Mouse (Mus musculus) embryonic facial prominence, embryonic 14.5 days (tissue): ENCODE results near the gene Lmtk2. TPM values are rescaled to one million over a fixed set of nuclear protein-coding genes. Genes with fewer than 3 reads are reported as not detected.

Experiments
- ATAC-seq: fragments of 200-750 bp; cut with Nextera tagmentation; 2 replicates; pipeline ENCODE4 v1.8.0; 2017; ENCODE audit warnings: low read depth, moderate number of reproducible peaks, moderate TSS enrichment
- DNase-seq: peaks from one replicate; pipeline ENCODE4 v3.0.0-alpha.2; 2015; ENCODE audit warnings: low spot score
- H3K27ac ChIP-seq: fragments of 300-500 bp; sonication (generic); replicated peaks from 2 replicates; pipeline ENCODE4 v1.5.1; 2014; ENCODE audit warnings: low read depth, mild to moderate bottlenecking, low read length, moderate library complexity
- H3K27me3 ChIP-seq: fragments of 300-500 bp; sonication (generic); replicated peaks from 2 replicates; pipeline ENCODE4 v1.6.1; 2014; ENCODE audit warnings: low read length; ENCODE audit not compliant: control insufficient read depth, insufficient read depth
- H3K36me3 ChIP-seq: fragments of 300-500 bp; sonication (generic); 2 replicates; pipeline ENCODE4 v1.6.1; 2014; ENCODE audit warnings: low read length, mixed read lengths; ENCODE audit not compliant: control insufficient read depth, insufficient read depth
- H3K4me1 ChIP-seq: fragments of 300-500 bp; sonication (generic); 2 replicates; pipeline ENCODE4 v1.6.1; 2014; ENCODE audit warnings: antibody characterized with exemption, low read length; ENCODE audit not compliant: control insufficient read depth, insufficient read depth
- H3K4me2 ChIP-seq: fragments of 300-500 bp; sonication (generic); 2 replicates; pipeline ENCODE4 v1.6.1; 2014; ENCODE audit warnings: low read depth, mild to moderate bottlenecking, low read length, moderate library complexity, mixed read lengths
- H3K4me3 ChIP-seq: fragments of 300-500 bp; sonication (generic); 2 replicates; pipeline ENCODE4 v1.5.1; 2014; ENCODE audit warnings: low read depth, mild to moderate bottlenecking, low read length
- H3K9ac ChIP-seq: fragments of 300-500 bp; sonication (generic); 2 replicates; pipeline ENCODE4 v1.6.1; 2014; ENCODE audit warnings: low read depth, mild to moderate bottlenecking, low read length, moderate library complexity, mixed read lengths
- H3K9me3 ChIP-seq: fragments of 300-500 bp; sonication (generic); 2 replicates; pipeline ENCODE4 v1.6.1; 2016; ENCODE audit warnings: low read length; ENCODE audit not compliant: control insufficient read depth
- WGBS: fragments of 180-500 bp; shearing (Covaris S2); extraction: QIAGEN DNeasy Blood & Tissue Kit; methylation state at CpG from one replicate; pipeline ENCODE4 v1.1.7; 2014; 5-methylcytosine and 5-hydroxymethylcytosine counted together
- polyA plus RNA-seq: library from polyadenylated mRNA; unstranded; fragments of >200 nt; fragmentation: Nextera tagmentation; extraction: Ambion mirVana; gene quantifications from 2 replicates; pipeline ENCODE4 v1.2.1, GENCODE M21; 2014

Lmtk2 gene
- polyA plus RNA-seq, 1 experiment from 2014 or later: 4.2 TPM

GRCm38 (mm10) chr5:144151270-144151669 lies 51.0 kb downstream of the Lmtk2 start:
- Histone ChIP-seq H3K4me3 (no peak overlapping the region), H3K9ac (no peak overlapping the region), H3K36me3 (peaks cover 32% of the 10 kb centered on the region), H3K27ac (no peak overlapping the region), H3K9me3 (no peaks in the 10 kb centered on the region), H3K4me1 (no peaks in the 10 kb centered on the region), H3K4me2 (no peak overlapping the region), H3K27me3 (no peaks in the 10 kb centered on the region)
- DNase-seq: no peak
- ATAC-seq: no peak
- 82% methylated on average over 4 of the region's 4 CpGs for WGBS

GRCm38 (mm10) chr5:144154528-144154927 lies 54.3 kb downstream of the Lmtk2 start:
- H3K9ac ChIP-seq: no peak overlapping the region
- no peak overlapping the region for H3K27ac ChIP-seq
- no peaks in the 10 kb centered on the region for H3K9me3 ChIP-seq
- H3K4me2 ChIP-seq: no peak overlapping the region
- DNase-seq (peak; percentile 81), ATAC-seq (no peak)
- H3K36me3 ChIP-seq: peaks cover 25% of the 10 kb centered on the region
- no peaks in the 10 kb centered on the region for H3K27me3 ChIP-seq
- 35% methylated on average over 7 of the region's 7 CpGs for WGBS
- H3K4me3 ChIP-seq: no peak overlapping the region
- H3K4me1 ChIP-seq: no peaks in the 10 kb centered on the region; the same call in 1 of the 2 replicates

GRCm38 (mm10) chr5:144158604-144159003 lies 58.4 kb downstream of the Lmtk2 start:
- Histone ChIP-seq H3K9ac (peak overlapping the region; percentile 9; the same call in 1 of the 2 replicates), H3K4me3 (no peak overlapping the region), H3K27me3 (no peaks in the 10 kb centered on the region), H3K27ac (peak overlapping the region; percentile 45), H3K36me3 (peaks cover 16% of the 10 kb centered on the region), H3K9me3 (no peaks in the 10 kb centered on the region), H3K4me2 (no peak overlapping the region), H3K4me1 (no peaks in the 10 kb centered on the region; the same call in 1 of the 2 replicates)
- WGBS: 20% methylated on average over 4 of the region's 4 CpGs
- ATAC-seq (peak; percentile 84), DNase-seq (peak; percentile 91)

- H3K27me3 ChIP-seq: no peaks in the 10 kb centered on the region
Measured at GRCm38 (mm10) chr5:144159137-144159536, 58.9 kb downstream of the Lmtk2 start.

GRCm38 (mm10) chr5:144162080-144162812 lies 62.0 kb downstream of the Lmtk2 start:
- Histone ChIP-seq H3K36me3 (peaks cover 26% of the 10 kb centered on the region), H3K9ac (no peak overlapping the region), H3K4me1 (no peaks in the 10 kb centered on the region; the same call in none of the 2 replicates), H3K4me3 (no peak overlapping the region), H3K27ac (peak overlapping the region; percentile 52; the same call in 1 of the 2 replicates), H3K4me2 (no peak overlapping the region), H3K27me3 (no peaks in the 10 kb centered on the region), H3K9me3 (no peaks in the 10 kb centered on the region)
- ATAC-seq: no peak
- WGBS: 80% methylated on average over 5 of the region's 5 CpGs
- DNase-seq: no peak

More at GRCm38 (mm10) chr5:144159137-144159536, 58.9 kb downstream of the Lmtk2 start:
- Histone ChIP-seq H3K36me3 (peaks cover 16% of the 10 kb centered on the region), H3K4me3 (no peak overlapping the region), H3K4me2 (no peak overlapping the region), H3K4me1 (no peaks in the 10 kb centered on the region; the same call in none of the 2 replicates), H3K9ac (peak overlapping the region; percentile 9; the same call in 1 of the 2 replicates), H3K27ac (peak overlapping the region; percentile 45), H3K9me3 (no peaks in the 10 kb centered on the region)
- no peak for ATAC-seq
- DNase-seq: no peak
- 86% methylated on average over 7 of the region's 8 CpGs for WGBS

- Histone ChIP-seq H3K27me3 (no peaks in the 10 kb centered on the region), H3K9me3 (no peaks in the 10 kb centered on the region), H3K4me1 (no peaks in the 10 kb centered on the region; the same call in none of the 2 replicates), H3K9ac (no peak overlapping the region), H3K27ac (peak overlapping the region; percentile 52), H3K4me2 (no peak overlapping the region), H3K36me3 (peaks cover 23% of the 10 kb centered on the region; the same call in 1 of the 2 replicates), H3K4me3 (no peak overlapping the region)
- 65% methylated on average over 10 of the region's 10 CpGs for WGBS
- DNase-seq: peak; percentile 75
- ATAC-seq: peak; percentile 44; the same call in 1 of the 2 replicates
Measured at GRCm38 (mm10) chr5:144162813-144163517, 62.7 kb downstream of the Lmtk2 start.

- H3K36me3 ChIP-seq: peaks cover 35% of the 10 kb centered on the region
Measured at GRCm38 (mm10) chr5:144165756-144166155, 65.5 kb downstream of the Lmtk2 start.

GRCm38 (mm10) chr5:144169275-144169975 lies 69.2 kb downstream of the Lmtk2 start:
- 81% methylated on average over 8 of the region's 8 CpGs for WGBS
- Histone ChIP-seq H3K36me3 (peaks cover 67% of the 10 kb centered on the region), H3K4me1 (no peaks in the 10 kb centered on the region)

More at GRCm38 (mm10) chr5:144165756-144166155, 65.5 kb downstream of the Lmtk2 start:
- no peaks in the 10 kb centered on the region for H3K9me3 ChIP-seq
- H3K27ac ChIP-seq: no peak overlapping the region
- H3K4me2 ChIP-seq: no peak overlapping the region
- no peaks in the 10 kb centered on the region for H3K27me3 ChIP-seq
- no peaks in the 10 kb centered on the region; the same call in 1 of the 2 replicates for H3K4me1 ChIP-seq
- no peak for ATAC-seq
- H3K9ac ChIP-seq: no peak overlapping the region
- WGBS: 77% methylated on average over 3 of the region's 3 CpGs
- no peak overlapping the region for H3K4me3 ChIP-seq
- no peak for DNase-seq

More at GRCm38 (mm10) chr5:144169275-144169975, 69.2 kb downstream of the Lmtk2 start:
- no peak overlapping the region for H3K9ac ChIP-seq
- peak; percentile 37; the same call in 1 of the 2 replicates for ATAC-seq
- H3K27me3 ChIP-seq: no peaks in the 10 kb centered on the region
- H3K4me2 ChIP-seq: no peak overlapping the region
- no peak overlapping the region for H3K4me3 ChIP-seq
- no peak for DNase-seq
- peak overlapping the region; percentile 28; the same call in 1 of the 2 replicates for H3K27ac ChIP-seq
- no peaks in the 10 kb centered on the region for H3K9me3 ChIP-seq
